Mouse (Mus musculus): Measurements from ENCODE around the gene Ifngr1. TPM values are rescaled to one million over a fixed set of nuclear protein-coding genes. Genes with fewer than 3 reads are reported as not detected.
A peak's percentile ranks its signal among the peaks of the same experiment; 100 is the strongest.

Ifngr1 gene
- polyA plus RNA-seq, 1 experiment: 151 TPM

- no peak overlapping the region for H3K4me3 ChIP-seq (ENCODE audit: control insufficient read depth, insufficient read depth, low read length)
- no peaks in the 10 kb centered on the region for H3K27me3 ChIP-seq (ENCODE audit: control insufficient read depth, insufficient read depth, low read length)
- no peak for TF ChIP-seq CTCF (IDR thresholded peaks at IDR 0.05; ENCODE audit: borderline replicate concordance, control insufficient read depth, extremely low read depth, insufficient read depth, low read length, poor library complexity)
- TF ChIP-seq POLR2A (IDR thresholded peaks at IDR 0.05; ENCODE audit: control insufficient read depth, extremely low read depth, insufficient read depth, low read length, poor library complexity): no peak
- peak overlapping the region; percentile 92 for H3K27ac ChIP-seq (ENCODE audit: control insufficient read depth, insufficient read depth, low read length)
- 5% methylated on average over 7 of the region's 7 CpGs for WGBS
- peaks cover 33% of the 10 kb centered on the region for H3K36me3 ChIP-seq (ENCODE audit: control insufficient read depth, insufficient read depth, low read length)
- peaks cover 25% of the 10 kb centered on the region for H3K4me1 ChIP-seq (replicated peaks; ENCODE audit: control insufficient read depth, insufficient read depth, low read length)
- peak; percentile 48 for DNase-seq
Measured at GRCm38 (mm10) chr10:19613111-19613753, 21.5 kb downstream of the Ifngr1 start.

DNA sequence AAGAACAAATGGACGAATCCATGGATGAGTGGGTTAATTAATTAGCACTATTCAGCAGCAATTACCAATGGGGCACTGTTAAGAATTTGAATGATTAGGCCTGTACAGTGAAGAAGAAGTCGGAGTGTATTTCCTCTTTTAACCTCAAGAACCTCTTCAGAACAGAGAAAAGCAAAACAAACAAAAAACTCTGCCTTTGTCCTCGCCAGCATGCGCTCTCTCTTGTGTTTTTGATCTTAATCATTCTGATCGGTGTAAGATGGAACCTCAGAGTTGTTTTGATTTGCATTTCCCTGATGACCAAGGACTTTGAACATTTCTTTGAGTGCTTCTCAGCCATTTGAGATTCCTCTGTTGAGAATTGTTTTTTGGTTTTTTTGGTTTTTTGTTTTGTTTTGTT lies 28.0 kb downstream of the Ifngr1 start:
- Histone ChIP-seq H3K4me3 (ENCODE audit: control insufficient read depth, insufficient read depth, low read length) (no peak overlapping the region), H3K27ac (ENCODE audit: control insufficient read depth, insufficient read depth, low read length) (no peak overlapping the region), H3K36me3 (ENCODE audit: control insufficient read depth, insufficient read depth, low read length) (no peaks in the 10 kb centered on the region), H3K4me1 (replicated peaks; ENCODE audit: control insufficient read depth, insufficient read depth, low read length) (peaks cover 21% of the 10 kb centered on the region), H3K27me3 (ENCODE audit: control insufficient read depth, insufficient read depth, low read length) (no peaks in the 10 kb centered on the region)
- WGBS: 22% methylated on average over 5 of the region's 5 CpGs
- DNase-seq: no peak
- TF ChIP-seq POLR2A (IDR thresholded peaks at IDR 0.05; ENCODE audit: control insufficient read depth, extremely low read depth, insufficient read depth, low read length, poor library complexity) (no peak), CTCF (IDR thresholded peaks at IDR 0.05; ENCODE audit: borderline replicate concordance, control insufficient read depth, extremely low read depth, insufficient read depth, low read length, poor library complexity) (no peak)

- no peaks in the 10 kb centered on the region for H3K36me3 ChIP-seq (ENCODE audit: control insufficient read depth, insufficient read depth, low read length)
- peaks cover 15% of the 10 kb centered on the region for H3K4me1 ChIP-seq (replicated peaks; ENCODE audit: control insufficient read depth, insufficient read depth, low read length)
- TF ChIP-seq POLR2A (IDR thresholded peaks at IDR 0.05; ENCODE audit: control insufficient read depth, extremely low read depth, insufficient read depth, low read length, poor library complexity) (no peak), CTCF (IDR thresholded peaks at IDR 0.05; ENCODE audit: borderline replicate concordance, control insufficient read depth, extremely low read depth, insufficient read depth, low read length, poor library complexity) (no peak)
- no peak for DNase-seq
- no peak within 1 kb of the TSS for H3K4me3 ChIP-seq (ENCODE audit: control insufficient read depth, insufficient read depth, low read length)
- no peaks in the 10 kb centered on the region for H3K27me3 ChIP-seq (ENCODE audit: control insufficient read depth, insufficient read depth, low read length)
- H3K27ac ChIP-seq (ENCODE audit: control insufficient read depth, insufficient read depth, low read length): no peak within 1 kb of the TSS
- 94% methylated on average over 2 of the region's 2 CpGs for WGBS
Measured at GRCm38 (mm10) chr10:19621408-19622048, 29.8 kb downstream of the Ifngr1 start, which contains the start of gene Il22ra2. Gene Il22ra2, plus strand, starts transcription at chr10:19621998.

DNA sequence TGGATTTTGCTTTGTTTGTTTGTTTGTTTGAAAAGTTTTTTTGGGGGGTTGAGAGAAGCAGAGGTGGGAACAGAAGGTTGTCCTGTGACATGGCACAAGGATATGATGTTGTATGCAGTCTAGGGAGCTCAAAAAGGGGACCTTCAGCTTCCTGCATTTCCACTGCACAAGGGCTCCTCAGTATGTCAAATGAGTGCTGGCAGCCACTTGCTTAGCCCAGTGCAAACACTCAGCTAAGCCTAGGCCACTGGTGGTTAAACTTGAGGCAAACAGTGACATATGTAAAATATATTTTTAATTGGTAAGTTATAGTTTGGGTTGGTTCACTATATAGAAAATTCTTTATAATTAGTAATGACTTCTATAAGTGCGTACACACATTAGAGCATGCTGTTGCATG lies 32.9 kb downstream of the Ifngr1 start:
- 96% methylated on average over 1 of the region's 1 CpGs for WGBS
- no peak for DNase-seq
- H3K27me3 ChIP-seq (ENCODE audit: control insufficient read depth, insufficient read depth, low read length): no peaks in the 10 kb centered on the region
- H3K27ac ChIP-seq (ENCODE audit: control insufficient read depth, insufficient read depth, low read length): no peak overlapping the region
- no peak overlapping the region for H3K4me3 ChIP-seq (ENCODE audit: control insufficient read depth, insufficient read depth, low read length)
- TF ChIP-seq POLR2A (IDR thresholded peaks at IDR 0.05; ENCODE audit: control insufficient read depth, extremely low read depth, insufficient read depth, low read length, poor library complexity) (no peak), CTCF (IDR thresholded peaks at IDR 0.05; ENCODE audit: borderline replicate concordance, control insufficient read depth, extremely low read depth, insufficient read depth, low read length, poor library complexity) (no peak)
- peaks cover 15% of the 10 kb centered on the region for H3K4me1 ChIP-seq (replicated peaks; ENCODE audit: control insufficient read depth, insufficient read depth, low read length)
- H3K36me3 ChIP-seq (ENCODE audit: control insufficient read depth, insufficient read depth, low read length): no peaks in the 10 kb centered on the region

DNA sequence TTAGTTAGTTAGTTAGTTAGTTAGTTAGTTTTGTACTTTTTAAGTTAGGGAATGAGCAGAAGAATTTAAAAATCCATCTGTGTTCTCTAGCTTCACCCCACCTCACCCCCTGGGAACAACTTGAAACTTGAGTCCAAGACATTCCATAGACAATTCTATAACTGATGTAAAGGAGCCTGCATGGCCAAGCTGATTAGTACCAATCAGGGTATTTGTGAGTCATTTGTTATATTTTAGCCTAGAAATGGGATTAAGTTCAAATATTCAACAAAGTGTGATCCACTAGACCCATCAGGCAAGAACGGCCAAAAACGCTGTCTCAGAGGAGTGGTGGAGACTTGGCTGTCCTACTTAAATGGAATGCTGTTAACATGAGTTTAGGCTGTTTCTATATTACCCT lies 35.6 kb downstream of the Ifngr1 start:
- H3K4me1 ChIP-seq (replicated peaks; ENCODE audit: control insufficient read depth, insufficient read depth, low read length): 0 out of 2 replicates have a peak, but pooled peaks cover 4% of the 10 kb centered on the region
- DNase-seq: no peak
- H3K4me3 ChIP-seq (ENCODE audit: control insufficient read depth, insufficient read depth, low read length): no peak overlapping the region
- no peaks in the 10 kb centered on the region for H3K27me3 ChIP-seq (ENCODE audit: control insufficient read depth, insufficient read depth, low read length)
- no peak overlapping the region for H3K27ac ChIP-seq (ENCODE audit: control insufficient read depth, insufficient read depth, low read length)
- TF ChIP-seq CTCF (IDR thresholded peaks at IDR 0.05; ENCODE audit: borderline replicate concordance, control insufficient read depth, extremely low read depth, insufficient read depth, low read length, poor library complexity): no peak
- TF ChIP-seq POLR2A (IDR thresholded peaks at IDR 0.05; ENCODE audit: control insufficient read depth, extremely low read depth, insufficient read depth, low read length, poor library complexity): no peak
- no peaks in the 10 kb centered on the region for H3K36me3 ChIP-seq (ENCODE audit: control insufficient read depth, insufficient read depth, low read length)
- 100% methylated on average over 2 of the region's 2 CpGs for WGBS

DNA sequence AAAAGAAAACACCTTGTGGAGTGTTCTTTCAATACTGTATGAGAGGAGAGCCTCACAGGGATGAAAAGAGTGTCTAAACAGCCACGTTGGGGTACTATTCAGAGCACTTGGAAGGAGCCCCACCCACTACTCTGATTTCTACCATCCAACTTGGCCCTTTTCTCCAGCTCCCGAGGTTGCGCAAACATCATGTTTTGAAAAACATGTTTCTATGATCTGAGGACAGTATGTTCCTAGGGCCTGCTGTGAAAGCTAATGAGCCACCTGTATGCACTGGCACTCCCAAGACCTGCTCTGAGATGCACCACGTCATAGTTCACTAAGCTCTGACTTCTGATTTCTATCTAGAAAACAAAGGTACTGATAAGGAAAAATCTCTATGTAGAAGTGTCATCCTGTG lies 36.0 kb downstream of the Ifngr1 start:
- TF ChIP-seq POLR2A (IDR thresholded peaks at IDR 0.05; ENCODE audit: control insufficient read depth, extremely low read depth, insufficient read depth, low read length, poor library complexity) (no peak), CTCF (IDR thresholded peaks at IDR 0.05; ENCODE audit: borderline replicate concordance, control insufficient read depth, extremely low read depth, insufficient read depth, low read length, poor library complexity) (no peak)
- Histone ChIP-seq H3K27ac (ENCODE audit: control insufficient read depth, insufficient read depth, low read length) (no peak overlapping the region), H3K36me3 (ENCODE audit: control insufficient read depth, insufficient read depth, low read length) (no peaks in the 10 kb centered on the region), H3K4me3 (ENCODE audit: control insufficient read depth, insufficient read depth, low read length) (no peak overlapping the region), H3K27me3 (ENCODE audit: control insufficient read depth, insufficient read depth, low read length) (no peaks in the 10 kb centered on the region), H3K4me1 (replicated peaks; ENCODE audit: control insufficient read depth, insufficient read depth, low read length) (0 out of 2 replicates have a peak, but pooled peaks cover 4% of the 10 kb centered on the region)
- 84% methylated on average over 4 of the region's 4 CpGs for WGBS
- DNase-seq: no peak

All from thymus, adult 2 months (tissue).